Mouse (Mus musculus) brain, embryonic 14.5 days (tissue): ENCODE data around the gene Mtcl1.

Experiments
- CTCF ChIP-seq: fragments of 200-500 bp; IDR thresholded peaks from 2 replicates; pipeline ENCODE4 v1.5.1; 2012; ENCODE audit warnings: inconsistent platforms, mild to moderate bottlenecking, moderate library complexity, borderline replicate concordance; ENCODE audit not compliant: insufficient read depth, insufficient read length; ENCODE audit errors: extremely low read depth
- POLR2A ChIP-seq: fragments of 200-500 bp; IDR thresholded peaks from 2 replicates; pipeline ENCODE4 v1.6.1; 2012; ENCODE audit warnings: mild to moderate bottlenecking, inconsistent platforms, borderline replicate concordance; ENCODE audit not compliant: poor library complexity, insufficient read depth, insufficient read length, severe bottlenecking; ENCODE audit errors: extremely low read depth

DNA sequence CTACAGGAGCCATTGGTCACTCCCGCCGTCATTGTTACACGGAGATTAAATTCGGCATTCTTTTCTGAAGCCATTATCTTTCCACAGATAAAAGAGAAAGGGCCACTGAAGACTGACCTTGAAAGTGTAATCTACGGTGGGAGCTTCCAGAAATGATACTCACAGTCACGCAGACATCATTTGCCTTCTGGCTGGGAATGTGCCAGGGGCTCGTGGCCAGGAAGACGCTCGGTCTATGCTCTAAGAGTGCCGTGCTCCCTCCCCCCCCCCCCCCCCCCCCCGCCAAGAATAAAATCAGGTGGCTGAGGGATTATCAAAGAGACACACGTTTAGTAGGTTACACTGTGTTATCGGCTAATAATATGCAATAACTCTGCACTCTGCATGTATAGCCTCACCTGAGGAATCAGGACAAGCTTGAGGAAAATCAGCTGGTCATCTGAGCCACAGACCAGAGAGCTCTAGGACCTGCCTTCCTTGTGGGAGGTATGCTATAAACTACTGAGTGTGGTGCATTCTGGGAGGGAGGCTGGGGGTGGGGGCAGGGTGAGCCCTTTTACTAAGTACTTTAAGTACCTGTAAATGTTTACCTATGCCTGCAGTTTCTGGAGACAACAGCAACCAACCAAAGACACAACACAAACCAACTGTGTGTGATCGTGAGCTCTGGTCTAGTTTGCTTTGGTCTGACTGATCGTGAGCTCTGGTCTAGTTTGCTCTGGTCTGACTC lies 87.1 kb downstream of the Mtcl1 start:
- TF ChIP-seq CTCF (no peak), POLR2A (no peak)
